Mouse (Mus musculus): ENCODE data around the gene Ccdc24. TPM values are rescaled to one million over a fixed set of nuclear protein-coding genes. Genes with fewer than 3 reads are reported as not detected.
A peak's percentile ranks its signal among the peaks of the same experiment; 100 is the strongest.

The Ccdc24 gene
- polyA plus RNA-seq, 1 experiment, result not detected

GRCm38 (mm10) chr4:117862823-117863222 is 9.5 kb downstream of the Ccdc24 start:
- no peak overlapping the region for H3K4me3 ChIP-seq (replicated peaks; ENCODE audit: control insufficient read depth, low read depth, low read length)
- H3K4me1 ChIP-seq (ENCODE audit: control insufficient read depth, insufficient read depth, low read length), result no peaks in the 10 kb centered on the region; the same call in 1 of the 2 replicates
- H3K27ac ChIP-seq (ENCODE audit: control insufficient read depth, insufficient read depth, low read depth, low read length, poor library complexity), result no peak overlapping the region
- WGBS, result 71% methylated on average over 4 of the region's 4 CpGs
- no peak for TF ChIP-seq POLR2A (IDR thresholded peaks at IDR 0.05; ENCODE audit: borderline replicate concordance, control insufficient read depth, low read depth, low read length)
- no peak for TF ChIP-seq CTCF (IDR thresholded peaks at IDR 0.05; ENCODE audit: control insufficient read depth, insufficient read depth, low read length)

GRCm38 (mm10) chr4:117860570-117860969 is 11.8 kb downstream of the Ccdc24 start:
- no peaks in the 10 kb centered on the region; the same call in 1 of the 2 replicates for H3K4me1 ChIP-seq (ENCODE audit: control insufficient read depth, insufficient read depth, low read length)
- no peak overlapping the region for H3K27ac ChIP-seq (ENCODE audit: control insufficient read depth, insufficient read depth, low read depth, low read length, poor library complexity)
- H3K4me3 ChIP-seq (replicated peaks; ENCODE audit: control insufficient read depth, low read depth, low read length), result no peak overlapping the region
- TF ChIP-seq CTCF (IDR thresholded peaks at IDR 0.05; ENCODE audit: control insufficient read depth, insufficient read depth, low read length) (no peak), POLR2A (IDR thresholded peaks at IDR 0.05; ENCODE audit: borderline replicate concordance, control insufficient read depth, low read depth, low read length) (no peak)
- 87% methylated on average over 9 of the region's 9 CpGs for WGBS

GRCm38 (mm10) chr4:117858794-117859193 is 13.6 kb downstream of the Ccdc24 start:
- 75% methylated on average over 3 of the region's 3 CpGs for WGBS
- Histone ChIP-seq H3K4me1 (ENCODE audit: control insufficient read depth, insufficient read depth, low read length) (no peaks in the 10 kb centered on the region; the same call in 1 of the 2 replicates), H3K27ac (ENCODE audit: control insufficient read depth, insufficient read depth, low read depth, low read length, poor library complexity) (no peak overlapping the region), H3K4me3 (replicated peaks; ENCODE audit: control insufficient read depth, low read depth, low read length) (no peak overlapping the region)
- TF ChIP-seq CTCF (IDR thresholded peaks at IDR 0.05; ENCODE audit: control insufficient read depth, insufficient read depth, low read length) (peak; percentile 61), POLR2A (IDR thresholded peaks at IDR 0.05; ENCODE audit: borderline replicate concordance, control insufficient read depth, low read depth, low read length) (no peak)

GRCm38 (mm10) chr4:117855146-117855545 is 17.2 kb downstream of the Ccdc24 start:
- no peak overlapping the region for H3K27ac ChIP-seq (ENCODE audit: control insufficient read depth, insufficient read depth, low read depth, low read length, poor library complexity)
- WGBS, result 92% methylated on average over 9 of the region's 9 CpGs
- H3K4me3 ChIP-seq (replicated peaks; ENCODE audit: control insufficient read depth, low read depth, low read length), result no peak overlapping the region
- no peaks in the 10 kb centered on the region for H3K4me1 ChIP-seq (ENCODE audit: control insufficient read depth, insufficient read depth, low read length)
- TF ChIP-seq CTCF (IDR thresholded peaks at IDR 0.05; ENCODE audit: control insufficient read depth, insufficient read depth, low read length), result no peak
- TF ChIP-seq POLR2A (IDR thresholded peaks at IDR 0.05; ENCODE audit: borderline replicate concordance, control insufficient read depth, low read depth, low read length), result no peak

- H3K27ac ChIP-seq (ENCODE audit: control insufficient read depth, insufficient read depth, low read depth, low read length, poor library complexity), result no peak overlapping the region
- H3K4me1 ChIP-seq (ENCODE audit: control insufficient read depth, insufficient read depth, low read length), result no peaks in the 10 kb centered on the region
- H3K4me3 ChIP-seq (replicated peaks; ENCODE audit: control insufficient read depth, low read depth, low read length), result no peak overlapping the region
- 89% methylated on average over 10 of the region's 10 CpGs for WGBS
- TF ChIP-seq CTCF (IDR thresholded peaks at IDR 0.05; ENCODE audit: control insufficient read depth, insufficient read depth, low read length) (no peak), POLR2A (IDR thresholded peaks at IDR 0.05; ENCODE audit: borderline replicate concordance, control insufficient read depth, low read depth, low read length) (no peak)
Measured at GRCm38 (mm10) chr4:117852152-117852868, 20.0 kb downstream of the Ccdc24 start.

GRCm38 (mm10) chr4:117850871-117851270 is 21.5 kb downstream of the Ccdc24 start:
- Histone ChIP-seq H3K4me3 (replicated peaks; ENCODE audit: control insufficient read depth, low read depth, low read length) (no peak overlapping the region), H3K4me1 (ENCODE audit: control insufficient read depth, insufficient read depth, low read length) (no peaks in the 10 kb centered on the region), H3K27ac (ENCODE audit: control insufficient read depth, insufficient read depth, low read depth, low read length, poor library complexity) (no peak overlapping the region)
- TF ChIP-seq POLR2A (IDR thresholded peaks at IDR 0.05; ENCODE audit: borderline replicate concordance, control insufficient read depth, low read depth, low read length), result no peak
- TF ChIP-seq CTCF (IDR thresholded peaks at IDR 0.05; ENCODE audit: control insufficient read depth, insufficient read depth, low read length), result no peak
- WGBS, result 86% methylated on average over 7 of the region's 7 CpGs

- 85% methylated on average over 7 of the region's 7 CpGs for WGBS
- H3K4me1 ChIP-seq (ENCODE audit: control insufficient read depth, insufficient read depth, low read length), result no peaks in the 10 kb centered on the region
- no peak overlapping the region for H3K4me3 ChIP-seq (replicated peaks; ENCODE audit: control insufficient read depth, low read depth, low read length)
- no peak overlapping the region for H3K27ac ChIP-seq (ENCODE audit: control insufficient read depth, insufficient read depth, low read depth, low read length, poor library complexity)
- TF ChIP-seq CTCF (IDR thresholded peaks at IDR 0.05; ENCODE audit: control insufficient read depth, insufficient read depth, low read length) (no peak), POLR2A (IDR thresholded peaks at IDR 0.05; ENCODE audit: borderline replicate concordance, control insufficient read depth, low read depth, low read length) (no peak)
Measured at GRCm38 (mm10) chr4:117850176-117850575, 22.2 kb downstream of the Ccdc24 start.

GRCm38 (mm10) chr4:117849506-117849905 is 22.9 kb downstream of the Ccdc24 start:
- TF ChIP-seq POLR2A (IDR thresholded peaks at IDR 0.05; ENCODE audit: borderline replicate concordance, control insufficient read depth, low read depth, low read length) (no peak), CTCF (IDR thresholded peaks at IDR 0.05; ENCODE audit: control insufficient read depth, insufficient read depth, low read length) (no peak)
- Histone ChIP-seq H3K4me3 (replicated peaks; ENCODE audit: control insufficient read depth, low read depth, low read length) (no peak overlapping the region), H3K4me1 (ENCODE audit: control insufficient read depth, insufficient read depth, low read length) (no peaks in the 10 kb centered on the region), H3K27ac (ENCODE audit: control insufficient read depth, insufficient read depth, low read depth, low read length, poor library complexity) (no peak overlapping the region)
- 91% methylated on average over 5 of the region's 5 CpGs for WGBS
